Mouse (Mus musculus) cerebellum, adult 2 months (tissue): ENCODE results near the gene Alcam. TPM values are rescaled to one million over a fixed set of nuclear protein-coding genes. Genes with fewer than 3 reads are reported as not detected.
A peak's percentile ranks its signal among the peaks of the same experiment; 100 is the strongest.

ENCODE experiments used
- DNase-seq, 2 experiments: peaks; one replicate each; pipeline ENCODE4 v3.0.0; 2021
- H3K27ac ChIP-seq: fragments of 200-500 bp; 2 replicates; pipeline ENCODE4 v1.5.1; 2012; ENCODE audit warnings: low read length, control low read depth, inconsistent platforms; ENCODE audit not compliant: insufficient read depth
- H3K27me3 ChIP-seq: fragments of 200-500 bp; 2 replicates; pipeline ENCODE4 v1.6.1; 2012; ENCODE audit warnings: inconsistent platforms, mild to moderate bottlenecking, low read length, moderate library complexity; ENCODE audit not compliant: control insufficient read depth, insufficient read depth
- H3K4me1 ChIP-seq: fragments of 200-500 bp; 2 replicates; pipeline ENCODE4 v1.6.1; 2011; ENCODE audit warnings: low read length; ENCODE audit not compliant: control insufficient read depth, insufficient read depth
- H3K4me3 ChIP-seq: fragments of 200-500 bp; replicated peaks from 2 replicates; pipeline ENCODE3; 2011; ENCODE audit warnings: mild to moderate bottlenecking, low read depth, low read length, control low read depth; ENCODE audit not compliant: insufficient read depth
- CTCF ChIP-seq: fragments of 200-500 bp; IDR thresholded peaks from 2 replicates; pipeline ENCODE4 v1.5.1; 2011; ENCODE audit warnings: low read depth, mild to moderate bottlenecking, control low read depth, low read length, moderate library complexity, borderline replicate concordance; ENCODE audit not compliant: insufficient read depth
- POLR2A ChIP-seq: fragments of 200-500 bp; IDR thresholded peaks from 2 replicates; pipeline ENCODE4 v1.6.1; 2011; ENCODE audit warnings: low read length, control low read depth, borderline replicate concordance; ENCODE audit not compliant: insufficient read depth
- WGBS: fragments of 180-500 bp; shearing (Covaris S2); methylation state at CpG from one replicate; pipeline ENCODE4 v1.1.7; 2018; 5-methylcytosine and 5-hydroxymethylcytosine counted together
- polyA plus RNA-seq: library from polyadenylated mRNA; depleted of rRNA; stranded (reverse); fragments of >200 nt; gene quantifications from 2 replicates; pipeline ENCODE4 v1.2.3, GENCODE M21; 2012

Alcam gene
- polyA plus RNA-seq, 1 experiment = 23.4 TPM

DNA sequence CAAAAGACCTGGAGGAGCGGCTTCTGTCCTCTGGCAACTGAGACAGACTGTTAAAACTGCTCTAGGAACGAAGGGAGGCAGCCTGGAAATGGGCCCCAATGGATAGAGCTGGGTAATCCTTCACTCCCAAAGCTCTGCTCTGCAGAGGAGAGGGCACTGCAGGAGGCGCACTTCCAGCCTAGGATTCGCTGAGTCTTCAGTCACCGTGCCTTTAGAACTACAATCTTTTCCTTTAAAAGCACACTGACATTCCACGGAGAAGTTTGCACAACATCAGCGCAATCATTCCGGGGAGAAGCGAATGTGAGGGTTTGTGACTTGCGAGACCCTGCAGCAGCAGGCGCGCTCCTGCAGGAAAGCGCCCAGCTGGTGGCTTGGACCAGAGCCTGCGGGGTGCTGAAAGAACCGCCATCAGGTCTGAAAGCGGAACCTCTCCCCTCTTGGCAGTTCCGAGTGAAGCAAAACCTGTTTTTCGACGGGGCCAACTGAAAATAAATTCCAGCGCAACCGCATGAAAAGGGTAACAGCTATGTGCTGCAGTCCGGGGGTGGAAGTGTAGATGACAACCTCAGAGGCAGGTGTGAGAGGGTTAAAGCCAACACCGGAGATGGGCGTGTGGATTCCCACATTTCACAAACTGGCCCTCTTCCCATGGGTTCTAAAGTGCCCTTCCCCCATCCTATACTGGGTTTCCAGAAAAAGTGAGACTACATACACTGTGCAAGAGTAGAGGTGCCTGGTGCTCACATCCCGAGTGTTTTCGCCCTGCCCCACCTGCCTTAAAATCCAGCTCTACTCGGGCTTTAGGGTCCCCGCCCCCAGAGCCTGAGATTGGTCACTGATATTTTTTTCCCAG lies 3.4 kb downstream of the Alcam start:
- Histone ChIP-seq H3K27ac (no peak overlapping the region), H3K4me3 (peak overlapping the region; percentile 70), H3K27me3 (no peaks in the 10 kb centered on the region), H3K4me1 (0 out of 2 replicates have a peak, but pooled peaks cover 2% of the 10 kb centered on the region)
- TF ChIP-seq CTCF (peak; percentile 23; the same call in 1 of the 2 replicates), POLR2A (no peak)
- DNase-seq = peak; percentile 63 to 64
- WGBS = 1% methylated on average over 28 of the region's 28 CpGs

DNA sequence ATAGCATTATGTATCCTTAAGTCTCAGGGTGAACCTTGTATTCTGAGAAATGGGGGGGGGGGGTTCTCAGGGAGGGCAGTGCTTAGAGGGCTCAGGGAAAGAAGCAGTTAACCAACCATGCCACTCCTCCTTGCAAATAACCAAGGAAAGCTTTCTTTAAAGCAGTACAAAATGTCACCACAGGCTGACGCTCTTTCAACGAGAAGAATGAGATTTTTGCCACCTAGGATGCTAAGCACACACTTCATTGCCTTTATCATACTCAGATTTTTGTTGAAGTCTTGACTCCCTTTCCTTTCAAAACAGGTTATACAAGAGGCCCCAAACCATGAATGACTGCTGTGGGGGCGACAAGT lies 4.0 kb downstream of the Alcam start:
- DNase-seq = no peak

DNA sequence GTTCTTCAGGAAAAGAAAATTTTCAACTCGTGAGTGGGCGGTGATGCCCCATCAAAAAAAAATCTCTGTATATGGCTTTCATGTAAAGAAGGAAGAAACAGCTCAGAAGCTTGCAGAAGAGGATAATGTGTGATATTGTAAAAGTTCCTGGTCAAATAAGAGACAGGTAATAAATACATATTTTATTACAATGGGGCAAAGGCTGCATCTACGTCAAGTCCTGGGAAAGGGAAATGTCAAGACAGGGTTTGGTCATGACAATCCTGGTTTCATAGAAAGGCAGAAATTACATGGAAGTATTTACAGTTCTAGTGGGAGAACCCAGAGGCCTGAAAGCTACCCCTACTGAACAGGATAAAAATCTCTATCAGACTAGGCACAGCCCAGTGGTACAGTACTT lies 7.9 kb downstream of the Alcam start:
- 96% methylated on average over 3 of the region's 3 CpGs for WGBS
- no peak overlapping the region for H3K4me3 ChIP-seq
- H3K27ac ChIP-seq = no peak overlapping the region
- TF ChIP-seq CTCF = no peak
- no peak for TF ChIP-seq POLR2A
- no peak for DNase-seq
- no peaks in the 10 kb centered on the region for H3K4me1 ChIP-seq
- no peaks in the 10 kb centered on the region for H3K27me3 ChIP-seq

More for the DNA sequence above, 4.0 kb downstream of the Alcam start:
- Histone ChIP-seq H3K27ac (no peak overlapping the region), H3K4me1 (0 out of 2 replicates have a peak, but pooled peaks cover under 1% of the 10 kb centered on the region), H3K27me3 (no peaks in the 10 kb centered on the region), H3K4me3 (peak overlapping the region; percentile 70)
- 27% methylated on average over 3 of the region's 3 CpGs for WGBS
- TF ChIP-seq POLR2A = no peak

DNA sequence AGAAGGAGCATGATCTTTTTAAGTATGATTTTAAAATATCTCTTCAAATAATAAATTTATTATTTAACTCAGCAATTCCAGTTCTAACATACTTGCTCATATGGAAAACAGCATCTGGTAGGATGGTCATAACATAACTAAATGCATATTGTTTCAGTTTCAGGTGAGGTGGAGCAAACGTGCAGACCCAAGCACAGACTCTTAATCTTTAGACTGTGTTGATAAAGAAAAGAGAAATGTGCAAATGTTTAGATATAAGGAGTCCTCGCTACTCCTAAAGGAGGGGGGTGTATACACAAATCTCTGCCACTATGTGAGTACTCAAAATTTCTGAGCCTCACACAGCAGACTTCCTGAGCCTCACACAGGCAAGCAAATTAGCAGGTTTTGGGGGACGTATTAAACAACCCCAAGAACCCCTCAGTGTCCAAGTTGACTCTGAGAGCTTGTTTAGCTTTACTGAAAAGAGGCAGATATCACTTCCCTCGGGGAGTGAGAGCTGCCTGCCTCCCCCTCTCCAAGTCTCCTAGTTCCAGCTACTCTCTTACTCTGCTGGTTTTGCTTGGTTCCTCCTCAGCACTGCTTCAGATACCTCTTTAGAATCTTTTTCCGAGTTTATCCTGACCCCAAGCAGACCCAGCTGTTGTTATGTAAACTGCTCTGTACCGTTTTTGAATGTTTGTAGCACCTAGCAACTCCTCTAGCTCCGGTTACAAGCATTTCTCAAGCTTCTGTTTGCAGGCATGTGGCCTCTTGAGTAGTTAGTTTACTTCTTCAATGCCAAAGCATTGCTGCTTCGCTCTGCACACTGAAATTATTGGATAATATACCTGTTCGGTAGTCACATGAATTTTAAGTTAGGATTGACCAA lies 10.0 kb downstream of the Alcam start:
- DNase-seq = no peak
- H3K4me1 ChIP-seq = no peaks in the 10 kb centered on the region
- H3K27me3 ChIP-seq = no peaks in the 10 kb centered on the region
- no peak overlapping the region for H3K27ac ChIP-seq
- H3K4me3 ChIP-seq = no peak overlapping the region
- TF ChIP-seq CTCF (no peak), POLR2A (no peak)
- 71% methylated on average over 9 of the region's 9 CpGs for WGBS

DNA sequence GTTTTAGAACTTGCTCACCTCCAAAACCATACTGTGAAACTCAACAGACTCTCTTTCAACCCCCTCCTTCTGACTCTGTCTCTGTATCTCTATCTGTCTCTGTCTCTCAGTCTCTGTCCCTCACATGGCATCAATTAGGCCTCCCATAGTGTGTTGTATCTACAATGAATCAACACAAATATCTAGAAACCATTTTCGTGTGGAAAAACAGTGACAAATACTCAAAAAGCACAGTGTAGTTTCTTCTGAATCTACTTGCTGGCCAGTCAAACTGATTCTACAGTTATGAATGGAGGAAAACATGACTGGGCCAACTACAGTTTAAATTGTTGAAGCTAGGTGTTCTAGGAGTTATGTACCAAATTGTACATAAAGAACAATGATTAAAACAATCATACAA lies 10.8 kb downstream of the Alcam start:
- H3K27ac ChIP-seq = no peak overlapping the region
- 80% methylated on average over 1 of the region's 1 CpGs for WGBS
- H3K27me3 ChIP-seq = no peaks in the 10 kb centered on the region
- DNase-seq = no peak
- H3K4me3 ChIP-seq = no peak overlapping the region
- TF ChIP-seq CTCF = no peak
- no peak for TF ChIP-seq POLR2A
- no peaks in the 10 kb centered on the region for H3K4me1 ChIP-seq

DNA sequence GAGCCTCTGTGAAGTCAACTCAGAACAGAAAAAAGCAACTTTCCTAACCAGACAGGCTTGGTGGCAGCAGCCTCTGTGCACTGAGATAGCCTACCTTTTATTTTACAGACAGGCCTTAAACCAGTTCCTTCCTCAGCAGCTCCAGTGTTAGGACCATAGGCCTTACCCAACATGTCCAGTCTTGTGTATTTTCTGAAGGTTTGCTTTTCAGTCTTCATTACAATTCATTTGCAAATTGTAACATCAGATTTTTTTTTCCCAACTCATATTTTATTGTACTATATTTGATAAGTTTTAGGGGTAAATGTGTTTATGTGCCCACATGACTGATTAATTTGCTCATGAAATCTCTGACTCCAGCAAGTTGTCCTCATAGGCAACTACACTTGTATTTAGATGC lies 14.3 kb downstream of the Alcam start:
- H3K27me3 ChIP-seq = no peaks in the 10 kb centered on the region
- H3K4me3 ChIP-seq = no peak overlapping the region
- H3K27ac ChIP-seq = no peak overlapping the region
- no peak for DNase-seq
- TF ChIP-seq CTCF (no peak), POLR2A (no peak)
- no peaks in the 10 kb centered on the region for H3K4me1 ChIP-seq

DNA sequence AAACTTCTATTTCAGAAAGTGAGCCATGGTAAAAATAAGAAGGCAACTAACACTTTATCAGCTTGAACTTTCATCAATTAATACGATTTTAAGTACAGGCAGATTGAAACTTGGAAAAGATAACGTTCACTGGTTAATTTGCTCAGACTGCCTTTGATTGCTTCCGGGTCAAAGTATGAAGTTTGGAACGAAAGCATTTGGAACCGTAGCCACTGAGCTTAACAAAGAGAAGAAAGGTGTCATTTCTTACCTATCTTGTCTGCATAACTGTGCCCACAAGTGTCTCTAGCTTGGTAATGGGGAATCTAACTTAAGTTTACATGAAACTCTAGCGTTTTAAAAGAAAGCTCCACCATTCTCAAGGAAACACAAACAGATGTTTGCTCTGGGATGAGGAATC lies 14.9 kb downstream of the Alcam start:
- TF ChIP-seq CTCF (no peak), POLR2A (no peak)
- Histone ChIP-seq H3K27ac (no peak overlapping the region), H3K4me1 (no peaks in the 10 kb centered on the region), H3K27me3 (no peaks in the 10 kb centered on the region), H3K4me3 (no peak overlapping the region)
- no peak for DNase-seq
- WGBS = 87% methylated on average over 6 of the region's 6 CpGs
